Mouse (Mus musculus) layer of hippocampus, adult 18-20 months (tissue): ENCODE results near the gene Ctu2. TPM values are rescaled to one million over a fixed set of nuclear protein-coding genes. Genes with fewer than 3 reads are reported as not detected.

Experiments
- DNase-seq, 2 experiments: peaks; one replicate each; pipeline ENCODE4 v3.0.0; 2022; ENCODE audit warnings: low spot score in 2 of 2
- total RNA-seq, 2 experiments: library from RNA; stranded (reverse); gene quantifications; 2 replicates each; pipeline ENCODE4 v1.2.3; 2021

The Ctu2 gene
- total RNA-seq, 2 experiments from 2014 or later, result 21.1 to 22.3 TPM

- DNase-seq, result peak; percentile 86 to 92
Measured at GRCm38 (mm10) chr8:122444058-122444748, 31.7 kb upstream of the Ctu2 start.

- DNase-seq, result no peak
Measured at GRCm38 (mm10) chr8:122445203-122445602, 30.7 kb upstream of the Ctu2 start.

- no peak for DNase-seq
Measured at GRCm38 (mm10) chr8:122451161-122451703, 24.7 kb upstream of the Ctu2 start.

- no peak for DNase-seq
Measured at GRCm38 (mm10) chr8:122452154-122452553, 23.8 kb upstream of the Ctu2 start.

- DNase-seq, result no peak
Measured at GRCm38 (mm10) chr8:122454409-122454808, 21.5 kb upstream of the Ctu2 start.

- DNase-seq, result no peak
Measured at GRCm38 (mm10) chr8:122457171-122457570, 18.8 kb upstream of the Ctu2 start.

DNA sequence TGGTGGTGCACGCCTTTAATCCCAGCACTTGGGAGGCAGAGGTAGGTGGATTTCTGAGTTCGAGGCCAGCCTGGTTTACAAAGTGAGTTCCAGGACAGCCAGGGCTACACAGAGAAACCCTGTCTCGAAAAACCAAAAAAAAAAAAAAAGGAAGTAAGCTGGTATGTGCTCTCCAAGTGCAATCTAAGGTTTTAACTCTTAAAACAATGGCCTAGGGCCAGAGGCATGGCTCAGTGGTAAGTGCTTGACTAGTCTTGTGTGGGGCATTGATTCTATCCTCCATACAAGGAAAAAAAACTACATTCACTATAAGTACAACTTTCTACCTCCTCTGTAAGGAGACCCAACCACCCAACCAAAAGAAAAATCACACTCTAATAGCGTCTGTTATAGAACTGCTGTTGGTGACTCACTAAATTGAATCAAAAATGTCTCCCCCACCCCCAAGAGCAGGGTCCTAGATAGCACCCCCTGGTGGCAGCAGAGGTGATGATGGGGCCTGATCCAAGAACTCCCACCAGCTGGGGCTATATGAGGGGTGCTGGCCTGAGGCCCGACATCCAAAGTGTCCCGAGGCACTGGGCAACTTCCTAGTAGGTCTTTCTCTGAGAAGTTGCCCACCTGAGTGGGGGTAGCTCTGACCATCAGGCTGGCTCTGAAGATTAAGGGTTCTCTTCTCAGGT, 16.6 kb upstream of the Ctu2 start:
- DNase-seq, result no peak

GRCm38 (mm10) chr8:122459990-122460389, 16.0 kb upstream of the Ctu2 start:
- no peak for DNase-seq

DNA sequence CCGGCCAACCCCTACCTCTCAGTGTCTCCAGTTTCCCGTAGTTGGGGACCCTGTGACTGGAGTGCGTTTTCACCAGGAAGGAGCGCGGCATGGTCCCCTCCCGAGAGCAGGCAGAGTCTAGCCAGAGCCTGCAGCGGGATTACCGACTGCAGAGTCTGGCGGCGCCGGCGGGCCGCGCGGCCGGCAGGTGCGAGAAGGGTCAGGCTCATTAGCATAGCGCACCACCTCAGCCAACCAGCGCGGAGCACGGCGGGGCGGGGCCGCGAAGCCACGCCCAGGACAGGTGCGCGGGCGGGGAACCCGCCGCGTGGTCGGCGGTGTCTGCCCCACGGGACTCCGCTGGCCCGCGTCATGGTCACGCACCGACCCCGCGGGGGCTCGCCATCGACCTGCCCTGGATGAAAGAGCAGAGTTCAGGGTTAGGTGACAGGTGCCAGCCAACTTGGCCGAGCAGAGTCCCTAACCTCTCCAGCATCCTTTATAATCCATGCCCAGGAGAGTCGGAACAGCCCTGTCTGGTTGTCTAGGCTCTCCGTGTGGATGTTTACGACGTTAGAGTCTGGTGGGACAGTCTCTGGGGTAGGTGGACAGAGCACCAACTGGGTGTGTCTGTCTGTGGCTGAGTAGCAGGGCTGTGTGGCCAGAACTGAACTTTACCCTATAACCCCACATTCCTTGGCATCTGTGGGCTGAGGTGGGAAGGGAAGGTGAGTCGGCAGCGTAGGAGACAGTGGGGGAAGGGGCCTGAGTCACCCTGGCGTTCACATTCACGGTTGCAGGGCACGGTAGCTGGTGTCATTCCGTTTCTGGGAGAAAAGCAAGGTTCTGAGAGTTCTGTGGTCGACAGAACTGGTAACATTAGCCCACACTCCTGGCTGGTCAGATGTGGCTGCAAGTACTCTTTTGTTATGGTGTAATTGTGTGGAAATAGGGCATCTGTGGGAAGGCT, 15.1 kb upstream of the Ctu2 start, which contains the start of gene Snai3:
TSS of gene Snai3 (minus strand) at position 210 of the 949 bp plus-strand sequence.
- DNase-seq, result no peak

DNA sequence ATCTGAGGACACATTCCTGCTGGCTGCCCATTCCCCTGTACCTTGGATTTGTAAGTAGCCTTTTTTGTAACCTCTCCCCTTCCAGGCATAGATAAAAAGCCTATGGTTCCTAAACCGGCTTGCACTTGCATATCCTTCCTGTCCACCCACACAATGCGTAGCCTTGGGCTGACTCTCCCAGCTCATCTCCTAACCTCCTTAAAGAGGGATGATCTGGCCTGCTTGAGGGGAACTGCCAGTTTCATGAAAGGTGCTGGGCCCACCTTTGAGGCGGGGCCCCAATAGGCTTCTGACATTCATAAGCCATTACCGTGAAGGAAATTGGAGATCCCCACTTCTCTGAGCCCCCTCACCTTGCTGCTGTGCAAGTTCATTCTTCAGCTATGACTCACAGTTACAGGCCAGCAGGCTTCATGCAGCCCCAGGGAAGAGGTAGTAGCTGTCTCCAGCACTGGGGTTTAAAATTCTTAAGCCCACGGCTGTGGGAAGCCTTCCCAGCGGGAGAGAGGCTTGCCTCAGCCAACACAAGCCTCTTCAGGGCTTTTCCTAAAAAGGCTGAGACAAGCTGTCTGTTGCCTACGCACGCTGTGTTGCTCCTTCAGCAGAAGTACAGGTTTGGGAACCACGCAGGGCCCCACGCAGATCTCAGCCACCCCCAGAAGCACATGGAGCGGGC, 14.3 kb upstream of the Ctu2 start:
- DNase-seq, result peak; percentile 52 to 75

- no peak for DNase-seq
Measured at GRCm38 (mm10) chr8:122462510-122462909, 13.4 kb upstream of the Ctu2 start.

DNA sequence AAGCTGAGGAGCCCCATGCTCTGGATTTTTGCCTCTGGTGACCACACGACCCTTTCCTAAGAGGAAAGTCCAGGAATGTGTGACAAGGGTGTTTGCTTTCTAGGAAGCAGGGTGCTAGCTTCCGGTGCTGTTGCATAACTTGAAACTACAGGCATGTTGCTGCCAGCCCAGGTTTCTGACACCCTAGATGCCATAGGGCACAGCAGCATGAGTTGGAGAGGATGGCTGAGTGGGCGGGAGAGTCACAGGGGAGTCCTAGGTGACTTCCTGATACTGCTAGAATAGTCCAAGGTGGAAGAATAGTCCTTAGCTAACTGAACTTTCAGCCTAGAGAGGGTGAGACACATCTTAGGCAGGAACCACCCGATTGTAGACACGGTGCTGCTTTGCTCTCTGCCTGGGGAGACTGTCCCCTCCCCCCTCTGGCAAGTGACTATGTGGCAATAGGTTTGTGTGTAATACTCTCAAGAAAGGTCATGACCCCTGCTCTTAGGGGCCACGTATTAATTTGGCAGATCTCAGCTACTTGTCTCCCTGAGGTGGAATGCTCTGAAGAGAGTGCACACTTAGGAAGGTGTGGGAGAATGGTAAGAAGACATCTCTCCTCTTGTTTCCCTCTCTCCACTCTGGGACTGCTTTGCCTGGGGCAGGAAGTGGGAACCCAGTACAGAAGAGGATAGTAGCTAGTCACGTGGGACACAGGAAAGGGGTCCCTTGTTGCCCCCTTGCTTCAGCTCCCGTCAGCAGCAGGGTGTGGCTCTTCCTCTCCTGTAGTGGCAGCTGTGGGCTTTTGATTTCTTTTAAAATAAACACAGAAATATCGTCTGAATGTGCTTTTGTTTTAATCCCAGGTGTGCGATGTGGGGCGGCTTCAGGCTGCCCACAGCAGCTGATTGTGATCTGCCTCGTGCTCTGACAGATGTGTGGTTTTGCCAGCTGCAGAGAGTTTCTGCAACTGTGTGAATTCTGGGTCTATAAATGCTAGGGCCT, 12.0 kb upstream of the Ctu2 start:
- no peak for DNase-seq

DNA sequence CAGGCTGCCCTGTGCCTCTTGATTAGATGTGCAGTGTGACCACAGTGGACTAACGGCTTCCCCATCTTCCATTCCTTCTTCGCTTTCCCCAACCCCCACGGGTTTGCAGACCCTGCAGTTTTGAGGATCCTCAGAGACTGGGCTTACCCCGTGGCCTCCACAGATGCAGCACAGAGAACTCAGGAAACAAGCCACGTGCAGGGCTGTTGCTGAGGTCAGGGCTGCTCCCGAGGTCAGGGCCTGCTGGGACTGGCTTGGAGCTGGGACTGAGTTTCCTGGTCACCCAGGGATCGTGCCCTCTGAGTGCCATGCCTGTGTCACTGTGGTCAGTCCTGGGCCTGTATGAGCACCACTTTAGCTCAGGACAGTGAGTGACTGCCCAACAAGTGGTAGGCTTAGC, 11.0 kb upstream of the Ctu2 start:
- DNase-seq, result no peak

DNA sequence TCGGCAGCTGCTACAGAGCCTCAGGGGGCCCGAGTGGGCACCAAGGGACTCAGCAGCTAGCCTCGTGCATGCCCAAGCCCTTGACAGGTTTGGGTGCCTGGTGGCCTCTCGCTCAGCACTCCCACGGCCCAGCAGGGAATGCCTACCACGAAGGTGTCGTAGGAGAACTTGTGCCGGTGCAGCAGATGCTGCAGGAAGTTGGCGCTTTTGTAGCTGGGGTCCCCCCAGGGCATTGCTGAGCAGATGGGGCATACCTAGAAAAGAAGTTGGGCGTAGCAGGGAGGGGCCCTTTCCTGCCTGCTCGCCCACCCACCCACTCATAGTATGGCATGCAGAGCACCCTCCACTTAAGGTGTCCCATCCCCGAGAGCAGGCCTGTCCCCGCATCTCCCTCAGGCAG, 8.1 kb upstream of the Ctu2 start:
- DNase-seq, result no peak

GRCm38 (mm10) chr8:122469407-122469806, 6.5 kb upstream of the Ctu2 start:
- no peak for DNase-seq

DNA sequence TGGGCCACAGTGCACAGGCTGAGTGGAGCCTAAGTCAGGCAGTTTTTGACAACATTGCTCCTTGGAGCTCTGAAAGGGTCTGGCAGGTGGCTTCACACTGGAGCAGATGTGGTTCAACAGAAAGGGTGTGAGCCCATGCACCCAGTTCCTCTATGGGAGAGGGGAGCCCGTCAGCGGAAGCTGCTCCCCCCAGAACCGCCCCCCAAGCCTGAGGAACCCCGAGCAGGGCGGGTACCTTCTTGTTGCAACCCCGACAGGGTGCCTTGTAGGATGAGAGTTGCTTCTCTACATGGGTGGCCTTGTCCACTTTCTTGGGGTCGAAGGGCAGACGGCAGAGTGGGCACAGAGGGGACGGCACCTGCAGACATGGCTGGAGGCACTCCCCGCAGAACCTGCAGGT, 6.0 kb upstream of the Ctu2 start:
- DNase-seq, result no peak

GRCm38 (mm10) chr8:122470691-122471090, 5.3 kb upstream of the Ctu2 start:
- no peak for DNase-seq

DNA sequence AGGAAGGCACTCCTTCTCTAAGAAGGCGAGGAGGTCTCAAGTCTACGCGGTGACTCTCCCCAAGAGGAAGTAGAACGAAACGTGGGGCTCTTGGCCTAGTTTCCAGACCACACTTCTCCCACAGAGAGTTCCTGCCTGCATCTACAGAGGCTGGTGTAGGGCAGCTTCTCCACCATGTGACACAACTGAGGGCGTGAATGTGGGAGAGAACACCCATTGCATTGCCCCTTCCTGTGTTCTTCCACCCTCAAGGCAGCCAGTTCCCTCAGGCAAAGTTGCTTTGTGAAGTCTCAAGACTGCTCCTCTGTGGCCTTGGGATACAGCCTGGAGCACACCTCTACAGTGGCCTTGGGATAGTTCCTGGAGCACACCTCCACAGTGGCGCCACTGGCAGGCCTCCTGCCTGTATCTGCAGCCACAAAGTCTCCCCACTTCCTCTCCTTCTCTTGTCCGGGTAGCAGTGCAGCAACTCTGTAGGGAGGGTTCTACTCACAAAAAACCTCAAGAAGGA, 2.0 kb upstream of the Ctu2 start:
- no peak for DNase-seq

DNA sequence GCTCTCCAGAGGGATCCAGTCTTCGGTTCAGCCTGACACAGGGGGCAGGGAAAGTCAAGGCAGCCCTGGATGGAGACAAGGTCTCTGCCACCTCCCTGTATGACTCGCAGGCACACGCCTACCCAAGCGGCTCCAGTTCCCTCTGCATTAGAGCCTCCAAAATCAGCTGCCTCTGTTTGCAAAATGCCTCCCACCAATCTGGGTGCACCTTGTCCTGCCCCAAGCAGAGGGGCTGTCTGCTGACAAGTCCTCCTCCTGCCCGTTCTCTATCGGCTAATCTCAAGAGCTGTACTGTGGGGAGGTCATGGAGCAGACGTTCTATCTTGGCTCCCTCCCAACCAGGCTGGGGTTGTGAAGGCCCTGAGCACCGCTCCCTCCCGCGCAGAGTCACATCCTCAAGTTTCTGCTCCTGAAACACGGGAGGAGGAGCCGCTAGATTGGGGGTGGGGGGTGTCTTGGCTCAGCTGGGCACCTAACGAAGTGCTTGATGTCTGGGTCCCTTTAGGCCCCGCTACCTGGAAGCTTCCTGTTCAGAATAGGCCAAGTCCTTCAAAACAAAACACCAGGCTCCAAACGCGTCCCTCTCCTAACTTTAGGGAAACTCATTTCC, 887 bp upstream of the Ctu2 start:
- DNase-seq, result peak in 1 of 2 experiments; percentile 39
